Mouse (Mus musculus) lung, postnatal 14 days (tissue): ENCODE data around the gene Vasn.
A peak's percentile ranks its signal among the peaks of the same experiment; 100 is the strongest.

Experiments
- DNase-seq: peaks from one replicate; pipeline ENCODE4 v3.0.0; 2021

Vasn gene

DNA sequence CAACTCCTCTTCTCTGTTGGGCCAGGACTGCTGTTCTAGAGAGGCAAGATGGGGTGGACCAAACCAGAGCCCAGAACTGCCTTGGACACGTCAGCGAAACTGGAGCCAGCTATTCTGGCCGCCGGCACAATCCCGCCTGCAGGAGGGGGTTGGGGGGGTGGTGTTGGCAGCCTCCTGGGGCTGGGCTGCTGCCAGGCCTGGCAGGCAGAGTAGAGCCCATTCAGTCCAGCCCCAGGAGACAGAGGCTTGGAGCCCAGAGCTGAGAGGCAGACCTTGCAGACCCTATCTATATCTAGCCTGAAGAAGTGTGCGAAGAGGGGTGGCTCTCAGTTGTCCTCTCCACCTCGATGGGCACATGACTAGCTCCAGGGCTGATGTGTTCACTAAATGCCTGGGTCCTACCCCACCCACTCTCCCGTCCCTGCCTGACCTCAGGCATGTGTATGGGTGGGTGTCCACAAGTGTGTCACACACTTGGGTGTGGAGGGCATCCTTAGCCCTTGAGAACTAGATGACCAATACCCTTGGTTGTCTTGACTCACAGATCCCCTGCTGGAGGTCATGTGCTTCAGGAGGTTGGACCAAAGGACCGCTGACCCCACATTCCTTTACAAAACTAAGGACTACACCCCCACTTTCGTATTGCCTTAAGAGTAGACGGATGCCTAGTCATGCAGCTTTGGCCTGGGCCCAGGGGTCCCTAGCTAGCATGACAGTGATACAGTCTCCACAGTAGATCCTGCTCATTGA lies 4.1 kb downstream of the Vasn start:
- peak; percentile 88 for DNase-seq

GRCm38 (mm10) chr16:4645867-4646266 lies 6.1 kb downstream of the Vasn start:
- no peak for DNase-seq

DNA sequence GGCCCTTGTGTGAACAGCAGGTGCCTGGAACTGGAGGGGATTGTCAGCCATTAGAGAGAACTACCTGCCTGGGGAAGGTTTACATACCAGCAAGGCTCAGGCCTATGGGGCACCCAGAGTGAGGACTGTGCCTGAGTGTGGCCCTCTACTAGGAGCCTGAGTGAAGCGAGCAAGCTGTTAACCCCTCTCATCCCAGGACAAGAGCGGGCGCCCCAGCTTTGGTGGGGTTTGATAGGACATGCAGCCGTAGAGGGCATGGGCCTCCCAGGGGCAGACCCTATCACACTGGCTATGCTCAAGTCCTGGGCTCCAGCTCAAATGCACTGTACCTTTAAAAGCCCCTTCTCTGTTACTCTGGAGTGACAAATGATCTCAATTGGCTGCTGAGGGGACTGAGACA lies 7.1 kb downstream of the Vasn start:
- no peak for DNase-seq

- DNase-seq = peak; percentile 58
These were observed 8.0 kb downstream of the Vasn start for GRCm38 (mm10) chr16:4647651-4648141.

DNA sequence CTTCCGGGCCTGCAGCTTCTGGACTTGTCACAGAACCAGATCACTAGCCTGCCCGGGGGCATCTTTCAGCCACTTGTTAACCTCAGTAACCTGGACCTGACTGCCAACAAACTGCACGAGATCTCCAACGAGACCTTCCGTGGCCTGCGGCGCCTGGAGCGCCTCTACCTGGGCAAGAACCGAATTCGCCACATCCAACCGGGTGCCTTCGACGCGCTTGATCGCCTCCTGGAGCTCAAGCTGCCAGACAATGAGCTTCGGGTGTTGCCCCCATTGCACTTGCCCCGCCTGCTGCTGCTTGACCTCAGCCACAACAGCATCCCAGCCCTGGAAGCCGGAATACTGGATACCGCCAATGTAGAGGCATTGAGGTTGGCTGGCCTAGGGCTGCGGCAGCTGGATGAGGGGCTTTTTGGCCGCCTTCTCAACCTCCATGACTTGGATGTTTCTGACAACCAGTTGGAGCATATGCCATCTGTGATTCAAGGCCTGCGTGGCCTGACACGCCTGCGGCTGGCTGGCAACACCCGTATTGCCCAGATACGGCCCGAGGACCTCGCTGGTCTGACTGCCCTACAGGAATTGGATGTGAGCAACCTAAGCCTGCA lies 8.8 kb downstream of the Vasn start:
- no peak for DNase-seq

- no peak for DNase-seq
These were observed 9.5 kb downstream of the Vasn start for GRCm38 (mm10) chr16:4649211-4649610.

- DNase-seq = no peak
These were observed 10.0 kb downstream of the Vasn start for GRCm38 (mm10) chr16:4649692-4650091.

DNA sequence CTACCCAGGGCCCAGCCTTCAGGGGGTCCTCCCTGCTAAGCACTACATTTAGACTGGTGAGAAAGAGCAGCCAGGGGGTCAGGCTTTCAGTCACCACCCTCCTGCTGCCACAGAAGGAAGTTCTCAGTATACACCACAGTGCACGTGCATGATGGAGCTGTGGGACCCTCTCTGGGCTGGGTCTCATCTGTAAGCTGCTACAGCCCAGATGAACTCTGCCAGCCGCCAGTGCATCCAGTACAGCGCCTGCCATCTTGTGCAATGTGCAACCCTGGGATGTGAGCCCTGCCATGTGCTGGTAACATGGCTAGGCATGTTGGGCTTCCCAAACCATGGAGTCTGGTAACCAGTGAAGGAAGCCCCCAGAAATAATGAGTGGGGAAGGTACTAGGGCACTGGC lies 10.4 kb downstream of the Vasn start:
- DNase-seq = no peak

DNA sequence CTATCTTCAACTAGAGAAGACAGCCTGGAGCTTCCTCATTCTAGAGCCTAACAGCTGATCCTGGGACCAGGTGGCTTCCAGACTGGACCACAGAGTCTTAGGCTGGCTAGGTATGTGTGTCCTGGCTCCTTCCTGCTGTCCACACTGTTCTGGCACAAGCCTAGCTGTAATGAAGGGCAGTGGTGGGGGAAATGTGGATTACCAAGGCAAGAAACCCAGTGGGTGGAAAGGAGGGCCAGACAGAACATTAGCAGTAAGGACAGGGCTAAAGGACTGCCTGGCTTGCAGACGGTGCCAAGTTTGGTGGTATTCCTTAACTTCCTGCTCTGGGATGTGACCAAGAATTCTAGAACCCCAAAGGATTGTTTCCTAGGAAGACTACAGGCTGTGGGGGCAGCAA lies 11.3 kb downstream of the Vasn start:
- DNase-seq = no peak

DNA sequence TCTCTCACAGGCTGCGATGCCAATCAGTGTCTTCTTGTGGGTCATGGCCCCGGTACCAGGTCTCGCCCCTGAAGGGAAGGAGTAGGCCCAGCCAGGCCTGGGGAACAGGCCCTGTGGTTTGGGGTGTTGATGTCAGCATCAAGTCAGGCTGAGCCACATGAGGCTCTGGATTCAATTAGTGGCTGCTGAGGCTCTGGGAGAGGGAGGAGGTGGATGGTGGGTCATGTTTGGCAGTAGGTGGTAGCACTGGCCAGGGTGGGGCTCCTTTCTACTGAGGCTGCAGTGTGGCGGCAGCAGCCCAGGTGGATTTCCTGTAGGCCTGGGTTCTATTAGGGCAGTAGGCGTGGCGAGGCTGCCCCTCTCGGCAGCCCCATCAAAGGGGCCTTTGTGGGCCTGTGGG lies 11.9 kb downstream of the Vasn start:
- DNase-seq = no peak

DNA sequence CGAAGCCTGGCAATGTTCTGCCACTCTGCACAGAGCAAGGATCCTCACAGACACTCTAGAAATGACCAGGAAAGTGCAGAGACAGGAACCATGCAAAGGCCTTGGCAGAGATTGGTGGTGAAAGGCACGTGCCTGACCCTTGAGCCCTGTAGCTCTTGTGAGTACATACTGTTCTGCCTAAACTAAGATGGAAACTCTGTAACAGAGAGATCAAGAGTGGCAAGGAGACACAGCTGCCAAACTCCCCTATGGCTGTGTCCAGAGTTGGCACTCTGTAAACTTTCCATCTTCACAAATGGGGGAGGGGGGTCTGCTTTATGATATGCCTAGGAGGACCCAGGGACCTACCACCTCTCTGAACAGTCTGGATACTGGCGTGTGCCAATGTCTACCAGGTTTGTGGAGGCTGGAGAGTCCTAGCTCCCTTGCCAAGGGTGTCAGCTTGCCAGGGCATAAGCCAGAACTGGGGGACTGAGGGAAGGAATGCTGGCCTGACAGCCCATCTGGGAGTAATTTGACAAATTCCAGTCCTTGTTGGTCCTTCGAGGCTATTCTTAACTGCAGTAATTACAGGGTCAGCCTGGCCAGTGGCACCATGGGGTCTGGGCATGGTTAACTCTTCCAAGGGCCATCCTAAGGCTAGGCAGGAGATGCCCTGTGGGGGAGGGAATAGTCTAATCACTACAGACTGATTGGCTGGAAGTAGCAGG lies 13.1 kb downstream of the Vasn start:
- no peak for DNase-seq

GRCm38 (mm10) chr16:4654706-4655105 lies 15.0 kb downstream of the Vasn start:
- no peak for DNase-seq

DNA sequence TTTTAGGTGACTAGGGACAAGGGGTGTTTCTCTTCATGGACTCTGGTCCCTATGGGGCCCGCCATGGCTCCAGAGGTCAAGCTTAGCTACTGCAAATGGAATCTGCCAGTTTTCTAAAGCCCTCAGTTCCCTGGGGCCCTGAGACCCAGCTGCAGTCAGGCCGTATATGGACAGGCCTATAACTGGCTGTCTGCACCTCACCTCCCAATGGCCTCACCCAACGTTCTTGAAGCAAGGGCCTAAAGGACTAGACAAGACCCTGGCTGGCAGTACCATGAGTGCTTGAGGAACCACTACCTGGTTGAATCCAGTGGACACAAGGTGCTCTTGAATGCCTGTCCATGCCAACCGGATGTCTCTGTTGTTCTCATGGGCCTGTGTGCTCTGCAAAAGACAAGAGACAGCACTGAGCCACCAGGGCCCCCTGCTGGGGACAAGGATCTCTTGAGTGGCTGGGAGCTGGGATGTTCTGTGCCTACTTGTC lies 15.6 kb downstream of the Vasn start:
- DNase-seq = peak; percentile 61

- no peak for DNase-seq
These were observed 16.2 kb downstream of the Vasn start for GRCm38 (mm10) chr16:4655764-4656570.

- no peak for DNase-seq
These were observed 16.9 kb downstream of the Vasn start for GRCm38 (mm10) chr16:4656571-4657081.

DNA sequence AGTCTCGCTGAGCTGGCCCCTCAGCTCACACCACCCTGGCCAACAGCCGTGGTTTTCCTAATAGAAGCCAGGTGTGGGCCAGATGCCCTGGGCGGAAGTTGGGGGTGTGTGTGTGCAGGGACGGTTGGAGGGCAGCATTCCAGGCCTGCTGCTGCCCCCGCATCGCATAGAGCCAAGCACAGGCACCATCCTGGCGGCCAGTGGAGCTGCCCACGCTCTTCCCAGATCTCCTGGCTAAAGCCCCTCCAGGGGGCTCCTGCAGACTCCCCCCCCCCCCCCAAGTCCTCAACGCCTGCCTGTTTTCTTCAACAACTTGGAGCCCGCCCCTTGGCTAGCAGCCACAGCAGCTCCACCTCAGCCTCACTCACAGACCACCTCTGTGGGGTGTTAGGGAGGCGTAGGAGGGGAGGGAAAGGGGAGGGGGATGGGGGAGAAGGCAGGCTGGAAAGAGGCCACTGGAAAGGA lies 19.1 kb downstream of the Vasn start:
- DNase-seq = no peak

DNA sequence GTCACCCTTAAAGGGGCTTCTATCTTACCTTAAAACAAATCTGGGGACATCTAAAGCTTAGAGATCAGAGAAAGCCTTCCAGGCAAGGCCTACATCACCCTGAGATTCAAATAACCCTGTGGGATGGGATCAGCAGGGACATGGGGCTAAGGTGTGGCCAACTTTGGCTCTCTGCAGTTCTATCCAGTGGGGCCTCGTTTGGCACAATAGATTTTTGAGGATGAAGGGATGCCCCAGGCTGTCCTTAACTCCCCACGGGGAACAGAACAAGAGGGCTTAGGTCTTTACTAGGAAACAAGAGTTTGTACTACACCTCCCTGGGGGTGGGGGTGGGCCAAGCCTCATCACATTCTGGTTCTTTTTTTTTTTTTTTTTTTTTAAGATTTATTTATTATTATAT lies 19.6 kb downstream of the Vasn start:
- no peak for DNase-seq

DNA sequence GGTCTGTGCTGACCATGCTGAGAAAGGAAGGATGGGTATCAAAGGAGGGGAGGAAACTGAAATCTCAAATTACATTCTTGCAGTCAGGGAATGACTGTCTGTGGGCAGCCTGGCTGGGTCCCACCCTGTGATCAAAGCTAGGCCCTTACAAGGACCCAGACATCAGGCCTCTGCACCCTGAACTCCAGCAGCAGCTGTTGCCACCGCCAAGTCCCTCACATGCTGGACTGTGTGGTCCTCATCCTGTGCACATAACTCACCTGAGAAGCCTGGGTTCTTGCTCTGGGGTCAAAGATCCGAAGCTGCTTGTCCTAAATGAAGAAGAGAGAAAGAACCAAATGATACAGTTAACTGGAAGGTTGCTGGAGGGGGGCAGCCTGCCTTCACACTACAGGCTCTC lies 21.9 kb downstream of the Vasn start:
- DNase-seq = no peak

GRCm38 (mm10) chr16:4663806-4664205 lies 24.1 kb downstream of the Vasn start:
- no peak for DNase-seq

GRCm38 (mm10) chr16:4665726-4666125 lies 26.0 kb downstream of the Vasn start:
- no peak for DNase-seq

- peak; percentile 97 for DNase-seq
These were observed 27.6 kb downstream of the Vasn start for GRCm38 (mm10) chr16:4667190-4667808.

GRCm38 (mm10) chr16:4670317-4670716 lies 30.6 kb downstream of the Vasn start:
- DNase-seq = no peak
